Mouse (Mus musculus) G1E (cell line): ENCODE measurements at regions not wholly inside any gene's neighbourhood (a gene's known extent, or its start where the extent isn't known, plus 50 kb on each side); places are given as distances from the start of the nearest gene placed in this dataset.

Experiments used
- CTCF ChIP-seq: IDR thresholded peaks from 2 replicates; pipeline ENCODE4 v1.5.1; 2012; ENCODE audit warnings: low read depth, low read length, inconsistent platforms, mixed read lengths
- GATA1 ChIP-seq: IDR thresholded peaks from 2 replicates; pipeline ENCODE4 v1.6.1; 2012; ENCODE audit warnings: borderline replicate concordance, low read length, inconsistent platforms, mixed read lengths
- TAL1 ChIP-seq: conservative IDR thresholded peaks from 2 replicates; pipeline ENCODE4 v1.6.1; 2012; ENCODE audit warnings: low read depth, low read length, inconsistent platforms, mixed read lengths

DNA sequence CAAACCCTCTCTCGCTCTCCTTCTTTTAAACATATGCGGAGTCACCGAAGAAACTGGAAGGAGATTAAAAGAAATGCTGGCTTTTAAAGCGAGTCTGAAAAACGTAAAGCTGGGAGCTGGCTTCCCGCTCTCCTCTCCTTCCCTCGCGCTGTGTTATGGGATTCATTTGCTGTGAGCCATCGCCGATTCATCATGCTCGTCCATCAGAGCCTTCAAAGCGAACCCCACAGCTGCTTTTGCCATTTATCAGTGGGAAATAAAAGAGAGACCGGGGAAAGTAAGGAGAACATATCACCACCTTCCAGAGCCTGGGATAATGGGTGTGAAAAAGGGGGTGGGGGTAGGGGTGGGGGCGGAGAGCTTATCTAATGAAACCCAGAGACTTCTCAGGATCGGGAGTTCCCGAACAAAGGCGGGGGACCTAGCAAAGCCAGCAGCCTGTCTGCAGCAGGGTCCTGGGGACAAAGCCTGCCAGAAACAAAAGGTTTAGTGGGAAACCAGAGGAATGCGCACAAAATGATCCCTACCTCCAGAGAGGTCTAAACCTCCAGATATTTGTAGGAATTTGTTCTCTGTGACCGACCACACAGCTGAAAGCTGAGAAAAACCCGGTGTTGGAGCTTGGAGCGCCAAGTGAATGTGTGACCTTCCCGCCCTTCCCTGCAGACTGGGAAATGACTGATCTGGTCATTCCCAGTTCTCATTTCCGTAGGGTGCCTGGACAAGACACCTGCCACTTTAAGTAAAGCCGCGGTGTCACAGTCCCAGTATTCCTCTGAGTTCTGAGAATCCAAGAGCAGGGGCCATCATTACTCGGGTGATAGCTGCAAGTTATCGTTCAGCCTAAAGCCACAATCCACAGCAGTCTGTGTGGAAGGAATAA is 73.9 kb upstream of the Lrig1 start:
- TF ChIP-seq CTCF (no peak), GATA1 (no peak), TAL1 (no peak)
